Mouse (Mus musculus): ENCODE results near the gene Cers6. TPM values are rescaled to one million over a fixed set of nuclear protein-coding genes. Genes with fewer than 3 reads are reported as not detected.

The Cers6 gene
- polyA plus RNA-seq, 1 experiment = not detected

- Histone ChIP-seq H3K4me1 (ENCODE audit: control insufficient read depth, insufficient read depth, low read length) (peaks cover 18% of the 10 kb centered on the region), H3K4me3 (ENCODE audit: insufficient read depth, low read depth, low read length) (no peak overlapping the region), H3K27ac (ENCODE audit: insufficient read depth, low read depth, low read length) (no peak overlapping the region)
- WGBS = 70% methylated on average over 3 of the region's 3 CpGs
- TF ChIP-seq CTCF (IDR thresholded peaks at IDR 0.05; ENCODE audit: insufficient read depth, low read depth, low read length) = no peak
- no peak for TF ChIP-seq POLR2A (IDR thresholded peaks at IDR 0.05; ENCODE audit: insufficient read depth, low read depth, low read length)
Measured at GRCm38 (mm10) chr2:68906921-68907320, 45.7 kb downstream of the Cers6 start.

GRCm38 (mm10) chr2:68907721-68908463 is 46.7 kb downstream of the Cers6 start:
- H3K4me3 ChIP-seq (ENCODE audit: insufficient read depth, low read depth, low read length) = peak overlapping the region; percentile 27
- 37% methylated on average over 11 of the region's 11 CpGs for WGBS
- TF ChIP-seq CTCF (IDR thresholded peaks at IDR 0.05; ENCODE audit: insufficient read depth, low read depth, low read length) (no peak), POLR2A (IDR thresholded peaks at IDR 0.05; ENCODE audit: insufficient read depth, low read depth, low read length) (no peak)
- H3K4me1 ChIP-seq (ENCODE audit: control insufficient read depth, insufficient read depth, low read length) = peaks cover 14% of the 10 kb centered on the region
- H3K27ac ChIP-seq (ENCODE audit: insufficient read depth, low read depth, low read length) = peak overlapping the region; percentile 86

GRCm38 (mm10) chr2:68910727-68911126 is 49.5 kb downstream of the Cers6 start:
- WGBS = 36% methylated on average over 7 of the region's 7 CpGs
- no peak overlapping the region; the same call in 1 of the 2 replicates for H3K27ac ChIP-seq (ENCODE audit: insufficient read depth, low read depth, low read length)
- no peak overlapping the region for H3K4me3 ChIP-seq (ENCODE audit: insufficient read depth, low read depth, low read length)

GRCm38 (mm10) chr2:68911587-68912483 is 50.6 kb downstream of the Cers6 start:
- 78% methylated on average over 12 of the region's 12 CpGs for WGBS
- H3K27ac ChIP-seq (ENCODE audit: insufficient read depth, low read depth, low read length) = no peak overlapping the region; the same call in 1 of the 2 replicates

More at GRCm38 (mm10) chr2:68910727-68911126, 49.5 kb downstream of the Cers6 start:
- no peak for TF ChIP-seq CTCF (IDR thresholded peaks at IDR 0.05; ENCODE audit: insufficient read depth, low read depth, low read length)
- TF ChIP-seq POLR2A (IDR thresholded peaks at IDR 0.05; ENCODE audit: insufficient read depth, low read depth, low read length) = no peak
- H3K4me1 ChIP-seq (ENCODE audit: control insufficient read depth, insufficient read depth, low read length) = peaks cover 14% of the 10 kb centered on the region

GRCm38 (mm10) chr2:68915742-68916141 is 54.5 kb downstream of the Cers6 start:
- Histone ChIP-seq H3K4me1 (ENCODE audit: control insufficient read depth, insufficient read depth, low read length) (no peaks in the 10 kb centered on the region), H3K27ac (ENCODE audit: insufficient read depth, low read depth, low read length) (no peak overlapping the region), H3K4me3 (ENCODE audit: insufficient read depth, low read depth, low read length) (no peak overlapping the region)
- TF ChIP-seq POLR2A (IDR thresholded peaks at IDR 0.05; ENCODE audit: insufficient read depth, low read depth, low read length) (no peak), CTCF (IDR thresholded peaks at IDR 0.05; ENCODE audit: insufficient read depth, low read depth, low read length) (no peak)

More at GRCm38 (mm10) chr2:68911587-68912483, 50.6 kb downstream of the Cers6 start:
- TF ChIP-seq POLR2A (IDR thresholded peaks at IDR 0.05; ENCODE audit: insufficient read depth, low read depth, low read length) (no peak), CTCF (IDR thresholded peaks at IDR 0.05; ENCODE audit: insufficient read depth, low read depth, low read length) (no peak)
- Histone ChIP-seq H3K4me3 (ENCODE audit: insufficient read depth, low read depth, low read length) (no peak overlapping the region), H3K4me1 (ENCODE audit: control insufficient read depth, insufficient read depth, low read length) (peaks cover 12% of the 10 kb centered on the region)

- H3K4me1 ChIP-seq (ENCODE audit: control insufficient read depth, insufficient read depth, low read length) = no peaks in the 10 kb centered on the region
- no peak overlapping the region for H3K4me3 ChIP-seq (ENCODE audit: insufficient read depth, low read depth, low read length)
- TF ChIP-seq CTCF (IDR thresholded peaks at IDR 0.05; ENCODE audit: insufficient read depth, low read depth, low read length) (no peak), POLR2A (IDR thresholded peaks at IDR 0.05; ENCODE audit: insufficient read depth, low read depth, low read length) (no peak)
- H3K27ac ChIP-seq (ENCODE audit: insufficient read depth, low read depth, low read length) = no peak overlapping the region
- 96% methylated on average over 3 of the region's 3 CpGs for WGBS
Measured at GRCm38 (mm10) chr2:68916299-68916698, 55.1 kb downstream of the Cers6 start.

GRCm38 (mm10) chr2:68917010-68917409 is 55.8 kb downstream of the Cers6 start:
- TF ChIP-seq POLR2A (IDR thresholded peaks at IDR 0.05; ENCODE audit: insufficient read depth, low read depth, low read length) = no peak
- TF ChIP-seq CTCF (IDR thresholded peaks at IDR 0.05; ENCODE audit: insufficient read depth, low read depth, low read length) = no peak
- Histone ChIP-seq H3K4me1 (ENCODE audit: control insufficient read depth, insufficient read depth, low read length) (no peaks in the 10 kb centered on the region), H3K4me3 (ENCODE audit: insufficient read depth, low read depth, low read length) (no peak overlapping the region), H3K27ac (ENCODE audit: insufficient read depth, low read depth, low read length) (no peak overlapping the region)

- TF ChIP-seq CTCF (IDR thresholded peaks at IDR 0.05; ENCODE audit: insufficient read depth, low read depth, low read length) (no peak), POLR2A (IDR thresholded peaks at IDR 0.05; ENCODE audit: insufficient read depth, low read depth, low read length) (no peak)
- 77% methylated on average over 4 of the region's 4 CpGs for WGBS
- no peak overlapping the region for H3K4me3 ChIP-seq (ENCODE audit: insufficient read depth, low read depth, low read length)
- H3K27ac ChIP-seq (ENCODE audit: insufficient read depth, low read depth, low read length) = no peak overlapping the region
- no peaks in the 10 kb centered on the region for H3K4me1 ChIP-seq (ENCODE audit: control insufficient read depth, insufficient read depth, low read length)
Measured at GRCm38 (mm10) chr2:68917524-68917923, 56.3 kb downstream of the Cers6 start.

- Histone ChIP-seq H3K4me3 (ENCODE audit: insufficient read depth, low read depth, low read length) (no peak overlapping the region), H3K27ac (ENCODE audit: insufficient read depth, low read depth, low read length) (no peak overlapping the region), H3K4me1 (ENCODE audit: control insufficient read depth, insufficient read depth, low read length) (peaks cover 7% of the 10 kb centered on the region)
- 75% methylated on average over 9 of the region's 9 CpGs for WGBS
- TF ChIP-seq CTCF (IDR thresholded peaks at IDR 0.05; ENCODE audit: insufficient read depth, low read depth, low read length) (no peak), POLR2A (IDR thresholded peaks at IDR 0.05; ENCODE audit: insufficient read depth, low read depth, low read length) (no peak)
Measured at GRCm38 (mm10) chr2:68924344-68924743, 63.1 kb downstream of the Cers6 start.

All from olfactory bulb, adult 2 months (tissue).